Mouse (Mus musculus): ENCODE results near the gene Col4a2.

Gene Col4a2

DNA sequence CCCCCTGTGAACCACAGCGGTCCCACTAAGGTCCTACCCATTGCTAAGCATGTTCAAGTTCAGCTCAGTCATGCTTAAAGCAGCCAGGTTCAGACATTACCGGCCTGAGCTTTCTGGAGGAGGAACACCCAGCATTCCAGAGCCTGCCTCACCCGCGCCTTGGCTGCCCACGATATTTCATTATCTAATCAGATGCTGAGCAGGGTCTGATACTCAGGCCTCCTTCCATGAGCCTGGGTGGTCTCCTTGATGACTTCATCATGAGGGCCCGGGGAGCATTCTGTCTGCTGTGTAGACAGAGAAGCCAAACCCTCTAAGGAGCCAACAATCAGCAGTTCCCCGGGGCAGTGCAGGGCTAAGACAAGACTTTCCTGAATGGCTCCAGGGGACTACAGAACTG is 80.6 kb downstream of the Col4a2 start:
- H3K9me3 ChIP-seq (ENCODE audit: low read length), result no peaks in the 10 kb centered on the region
- peaks cover 38% of the 10 kb centered on the region for H3K27me3 ChIP-seq (ENCODE audit: insufficient read depth, low read length)
- H3K36me3 ChIP-seq (ENCODE audit: insufficient read depth, low read length), result no peaks in the 10 kb centered on the region
- H3K4me3 ChIP-seq (replicated peaks; ENCODE audit: low read length), result no peak overlapping the region
- TF ChIP-seq NANOG (IDR thresholded peaks at IDR 0.05; ENCODE audit: borderline replicate concordance, low read length), result no peak
- no peak for TF ChIP-seq POU5F1 (IDR thresholded peaks at IDR 0.05; ENCODE audit: borderline replicate concordance, low read length)
- TF ChIP-seq CTCF (conservative IDR thresholded peaks at IDR 0.05; ENCODE audit: low read length), result no peak
- peaks cover 9% of the 10 kb centered on the region; the same call in 1 of the 2 replicates for H3K4me1 ChIP-seq (replicated peaks; ENCODE audit: low read depth, low read length)

DNA sequence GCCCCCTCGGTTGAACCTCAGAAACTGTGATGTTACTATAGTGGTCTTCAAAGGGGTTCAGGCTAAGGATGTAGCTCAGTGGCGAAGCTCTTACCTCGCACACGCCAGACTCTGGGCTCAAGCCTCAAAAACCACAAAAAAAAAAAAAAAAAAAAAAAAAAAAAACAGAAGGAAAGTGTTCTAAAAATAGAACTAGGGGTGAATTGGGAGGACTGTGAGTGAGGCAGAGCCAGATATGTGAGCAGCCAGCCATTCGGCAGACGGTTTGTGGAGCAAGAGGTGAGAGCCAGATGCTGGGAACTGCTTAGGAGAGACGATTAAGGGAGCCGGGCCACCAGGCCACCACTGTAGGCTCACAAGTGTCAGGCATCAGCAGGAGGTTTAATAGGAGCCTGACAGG is 81.0 kb downstream of the Col4a2 start:
- Histone ChIP-seq H3K4me3 (replicated peaks; ENCODE audit: low read length) (no peak overlapping the region), H3K4me1 (replicated peaks; ENCODE audit: low read depth, low read length) (peaks cover 9% of the 10 kb centered on the region; the same call in 1 of the 2 replicates)
- TF ChIP-seq POU5F1 (IDR thresholded peaks at IDR 0.05; ENCODE audit: borderline replicate concordance, low read length) (no peak), NANOG (IDR thresholded peaks at IDR 0.05; ENCODE audit: borderline replicate concordance, low read length) (no peak), CTCF (conservative IDR thresholded peaks at IDR 0.05; ENCODE audit: low read length) (no peak)

DNA sequence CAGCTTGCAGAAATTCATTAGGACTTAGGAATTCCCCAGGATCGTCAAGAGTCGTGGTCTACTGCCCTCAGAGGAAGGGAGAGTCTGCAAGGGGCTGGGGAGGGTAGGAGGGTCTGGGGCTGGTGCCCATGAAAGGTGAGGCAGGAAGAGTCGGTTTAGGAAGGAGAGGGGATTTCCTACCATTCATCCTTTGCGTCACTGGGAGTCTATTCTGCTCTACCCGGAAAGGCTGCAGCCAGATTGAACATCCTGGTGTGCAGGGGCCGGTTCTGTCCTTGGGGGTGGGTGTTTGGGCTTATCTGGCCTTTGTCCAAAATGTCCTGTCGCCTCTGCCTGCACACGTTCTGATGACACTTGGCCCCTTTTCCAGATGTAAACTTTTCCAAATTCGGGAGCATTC is 82.2 kb downstream of the Col4a2 start:
- Histone ChIP-seq H3K27me3 (ENCODE audit: insufficient read depth, low read length) (peaks cover 34% of the 10 kb centered on the region), H3K9me3 (ENCODE audit: low read length) (no peaks in the 10 kb centered on the region), H3K36me3 (ENCODE audit: insufficient read depth, low read length) (no peaks in the 10 kb centered on the region), H3K4me1 (replicated peaks; ENCODE audit: low read depth, low read length) (peaks cover 10% of the 10 kb centered on the region), H3K4me3 (replicated peaks; ENCODE audit: low read length) (no peak overlapping the region)
- TF ChIP-seq CTCF (conservative IDR thresholded peaks at IDR 0.05; ENCODE audit: low read length), result no peak
- TF ChIP-seq NANOG (IDR thresholded peaks at IDR 0.05; ENCODE audit: borderline replicate concordance, low read length), result no peak
- TF ChIP-seq POU5F1 (IDR thresholded peaks at IDR 0.05; ENCODE audit: borderline replicate concordance, low read length), result no peak

More for the DNA sequence above, 81.0 kb downstream of the Col4a2 start:
- no peaks in the 10 kb centered on the region for H3K9me3 ChIP-seq (ENCODE audit: low read length)
- peaks cover 42% of the 10 kb centered on the region for H3K27me3 ChIP-seq (ENCODE audit: insufficient read depth, low read length)
- no peaks in the 10 kb centered on the region for H3K36me3 ChIP-seq (ENCODE audit: insufficient read depth, low read length)

DNA sequence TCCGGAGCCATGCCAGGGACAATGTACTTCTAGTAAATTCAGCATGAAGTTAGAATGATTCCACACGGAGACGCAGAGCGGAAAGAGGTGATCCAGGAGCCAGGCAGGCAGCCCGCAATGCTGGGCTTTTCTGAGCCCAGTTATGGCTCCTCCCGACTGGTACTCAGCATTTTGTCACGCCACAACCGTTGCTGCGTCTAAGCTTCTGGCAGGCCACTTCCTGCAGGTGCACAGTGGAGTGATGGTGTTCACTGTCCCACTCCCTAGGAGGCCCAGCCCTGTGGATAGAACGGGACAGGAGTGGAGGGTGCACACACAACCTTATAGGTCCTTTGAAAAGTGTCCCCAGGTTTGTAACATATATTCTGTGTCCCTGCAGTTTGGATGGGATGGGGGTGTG is 83.0 kb downstream of the Col4a2 start:
- TF ChIP-seq CTCF (conservative IDR thresholded peaks at IDR 0.05; ENCODE audit: low read length) (no peak), NANOG (IDR thresholded peaks at IDR 0.05; ENCODE audit: borderline replicate concordance, low read length) (no peak), POU5F1 (IDR thresholded peaks at IDR 0.05; ENCODE audit: borderline replicate concordance, low read length) (no peak)
- Histone ChIP-seq H3K4me3 (replicated peaks; ENCODE audit: low read length) (no peak overlapping the region), H3K36me3 (ENCODE audit: insufficient read depth, low read length) (no peaks in the 10 kb centered on the region), H3K4me1 (replicated peaks; ENCODE audit: low read depth, low read length) (peaks cover 15% of the 10 kb centered on the region), H3K27me3 (ENCODE audit: insufficient read depth, low read length) (peaks cover 35% of the 10 kb centered on the region), H3K9me3 (ENCODE audit: low read length) (no peaks in the 10 kb centered on the region)

DNA sequence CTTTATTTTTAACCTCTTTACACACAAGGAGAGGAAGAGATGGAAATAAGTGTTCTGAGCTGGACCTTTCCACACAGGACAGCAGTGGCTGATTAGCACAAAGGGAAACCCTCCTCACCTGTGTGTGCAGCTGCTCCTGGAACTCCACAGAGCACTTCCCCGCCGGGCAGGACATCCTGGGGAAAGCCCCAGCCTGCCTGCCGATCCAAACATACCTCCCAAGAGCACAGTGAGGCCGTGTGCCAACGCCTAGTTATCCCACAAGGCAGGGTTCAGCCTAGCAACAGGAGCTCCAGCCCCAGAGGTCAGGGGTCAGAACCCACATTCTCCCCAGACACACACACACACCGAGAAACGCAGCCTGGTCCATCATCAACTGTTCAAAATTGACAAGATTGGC is 83.5 kb downstream of the Col4a2 start:
- TF ChIP-seq NANOG (IDR thresholded peaks at IDR 0.05; ENCODE audit: borderline replicate concordance, low read length) (no peak), CTCF (conservative IDR thresholded peaks at IDR 0.05; ENCODE audit: low read length) (no peak), POU5F1 (IDR thresholded peaks at IDR 0.05; ENCODE audit: borderline replicate concordance, low read length) (no peak)
- Histone ChIP-seq H3K4me1 (replicated peaks; ENCODE audit: low read depth, low read length) (peaks cover 15% of the 10 kb centered on the region), H3K4me3 (replicated peaks; ENCODE audit: low read length) (no peak overlapping the region), H3K9me3 (ENCODE audit: low read length) (no peaks in the 10 kb centered on the region), H3K36me3 (ENCODE audit: insufficient read depth, low read length) (no peaks in the 10 kb centered on the region), H3K27me3 (ENCODE audit: insufficient read depth, low read length) (peaks cover 38% of the 10 kb centered on the region)

DNA sequence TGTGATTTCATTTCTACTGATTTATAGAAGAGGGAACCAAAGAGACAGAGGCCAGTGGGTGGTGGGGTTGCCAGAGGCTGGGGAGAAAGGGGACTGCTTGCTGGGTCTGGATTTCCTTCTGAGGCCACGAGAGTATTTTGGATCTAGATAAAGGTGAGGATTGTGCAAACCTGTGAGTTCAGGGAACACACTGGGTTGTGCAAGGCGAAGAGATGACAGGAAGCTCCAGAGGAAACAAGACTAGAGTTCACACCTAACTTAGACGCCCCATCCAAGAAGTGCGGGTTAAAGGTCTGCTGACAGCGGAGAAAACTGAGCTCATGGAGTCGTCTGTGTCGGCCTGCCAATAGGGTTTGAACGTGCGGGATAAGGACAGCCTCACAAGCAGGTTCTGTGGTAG is 84.5 kb downstream of the Col4a2 start:
- Histone ChIP-seq H3K4me1 (replicated peaks; ENCODE audit: low read depth, low read length) (peaks cover 15% of the 10 kb centered on the region), H3K27me3 (ENCODE audit: insufficient read depth, low read length) (peaks cover 31% of the 10 kb centered on the region), H3K36me3 (ENCODE audit: insufficient read depth, low read length) (no peaks in the 10 kb centered on the region), H3K4me3 (replicated peaks; ENCODE audit: low read length) (no peak overlapping the region), H3K9me3 (ENCODE audit: low read length) (no peaks in the 10 kb centered on the region)
- TF ChIP-seq NANOG (IDR thresholded peaks at IDR 0.05; ENCODE audit: borderline replicate concordance, low read length) (no peak), CTCF (conservative IDR thresholded peaks at IDR 0.05; ENCODE audit: low read length) (no peak), POU5F1 (IDR thresholded peaks at IDR 0.05; ENCODE audit: borderline replicate concordance, low read length) (no peak)

DNA sequence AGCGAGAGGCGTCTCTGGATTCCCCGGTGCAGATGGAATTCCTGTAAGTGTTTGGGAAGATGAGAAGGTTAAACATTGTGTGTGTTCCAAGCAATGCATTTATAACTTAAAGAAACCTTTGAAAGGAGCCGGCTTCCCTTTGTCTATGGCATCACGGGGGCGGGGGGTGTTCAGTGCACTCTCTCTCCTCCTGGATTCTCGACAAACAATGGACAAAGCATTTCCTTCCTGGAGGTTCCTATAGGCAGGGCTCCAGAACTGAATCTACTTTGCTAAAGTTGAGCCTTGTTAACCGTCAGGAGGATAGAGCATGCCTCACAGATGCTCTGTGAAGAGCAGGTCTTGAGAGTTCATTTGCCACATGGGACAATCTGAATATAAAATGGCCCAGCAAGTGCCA is 87.1 kb downstream of the Col4a2 start:
- Histone ChIP-seq H3K36me3 (ENCODE audit: insufficient read depth, low read length) (no peaks in the 10 kb centered on the region), H3K9me3 (ENCODE audit: low read length) (no peaks in the 10 kb centered on the region), H3K27me3 (ENCODE audit: insufficient read depth, low read length) (peaks cover 28% of the 10 kb centered on the region), H3K4me3 (replicated peaks; ENCODE audit: low read length) (no peak overlapping the region), H3K4me1 (replicated peaks; ENCODE audit: low read depth, low read length) (peaks cover 10% of the 10 kb centered on the region)
- no peak for TF ChIP-seq POU5F1 (IDR thresholded peaks at IDR 0.05; ENCODE audit: borderline replicate concordance, low read length)
- TF ChIP-seq CTCF (conservative IDR thresholded peaks at IDR 0.05; ENCODE audit: low read length), result no peak
- no peak for TF ChIP-seq NANOG (IDR thresholded peaks at IDR 0.05; ENCODE audit: borderline replicate concordance, low read length)

DNA sequence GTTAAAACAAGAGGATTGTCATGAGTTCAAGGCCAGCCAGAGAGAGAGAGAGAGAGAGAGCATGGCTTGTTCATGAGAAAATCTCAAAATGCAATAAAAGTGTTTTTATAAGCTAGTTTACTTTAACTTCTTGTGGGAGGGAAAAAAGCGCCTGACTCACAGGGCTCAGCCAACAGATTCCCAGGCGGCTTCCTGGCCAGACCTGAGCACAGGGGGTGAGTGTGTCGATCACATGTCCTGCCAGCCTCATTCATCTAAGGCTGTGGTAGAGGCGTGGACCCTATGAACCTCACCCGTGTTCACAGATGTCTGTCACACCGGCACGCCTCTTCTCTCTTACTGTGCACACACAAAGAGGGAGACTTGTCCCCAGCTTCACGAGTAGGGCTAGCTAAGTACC is 87.6 kb downstream of the Col4a2 start:
- Histone ChIP-seq H3K4me1 (replicated peaks; ENCODE audit: low read depth, low read length) (peaks cover 10% of the 10 kb centered on the region), H3K27me3 (ENCODE audit: insufficient read depth, low read length) (peaks cover 24% of the 10 kb centered on the region), H3K4me3 (replicated peaks; ENCODE audit: low read length) (no peak overlapping the region), H3K36me3 (ENCODE audit: insufficient read depth, low read length) (no peaks in the 10 kb centered on the region), H3K9me3 (ENCODE audit: low read length) (no peaks in the 10 kb centered on the region)
- no peak for TF ChIP-seq POU5F1 (IDR thresholded peaks at IDR 0.05; ENCODE audit: borderline replicate concordance, low read length)

DNA sequence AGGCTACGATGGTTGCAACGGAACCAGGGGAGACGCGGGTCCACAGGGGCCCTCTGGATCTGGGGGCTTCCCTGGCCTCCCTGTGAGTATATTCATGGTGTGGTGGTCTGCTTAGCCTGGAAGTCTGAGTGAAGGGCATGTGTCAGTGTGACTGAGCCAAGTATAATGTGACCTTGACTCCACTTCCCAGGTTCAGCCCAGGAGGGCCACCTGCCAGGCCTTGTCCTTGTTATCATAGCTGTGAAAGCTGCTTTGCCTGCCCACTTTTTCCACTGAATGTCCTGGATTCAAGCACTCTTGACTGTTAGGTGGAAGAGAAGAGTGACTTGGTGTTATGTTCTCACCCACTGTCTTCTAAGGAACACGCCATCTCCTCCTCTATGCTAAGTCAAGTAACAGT is 88.6 kb downstream of the Col4a2 start:
- Histone ChIP-seq H3K27me3 (ENCODE audit: insufficient read depth, low read length) (peaks cover 18% of the 10 kb centered on the region), H3K4me3 (replicated peaks; ENCODE audit: low read length) (no peak overlapping the region), H3K4me1 (replicated peaks; ENCODE audit: low read depth, low read length) (peaks cover 12% of the 10 kb centered on the region), H3K36me3 (ENCODE audit: insufficient read depth, low read length) (no peaks in the 10 kb centered on the region), H3K9me3 (ENCODE audit: low read length) (no peaks in the 10 kb centered on the region)
- TF ChIP-seq NANOG (IDR thresholded peaks at IDR 0.05; ENCODE audit: borderline replicate concordance, low read length) (no peak), CTCF (conservative IDR thresholded peaks at IDR 0.05; ENCODE audit: low read length) (no peak), POU5F1 (IDR thresholded peaks at IDR 0.05; ENCODE audit: borderline replicate concordance, low read length) (no peak)
